Mouse (Mus musculus): ENCODE measurements around the gene Slc30a5. TPM values are rescaled to one million over a fixed set of nuclear protein-coding genes. Genes with fewer than 3 reads are reported as not detected.
"Not testable (repeated sequence)": the region's sequence is repeated elsewhere in the genome, so short reads cannot be mapped to it uniquely, and the experiment has no call there.

The Slc30a5 gene
- polyA plus RNA-seq, 1 experiment, result 33.8 TPM

- TF ChIP-seq POLR2A (IDR thresholded peaks at IDR 0.05; ENCODE audit: low read depth, low read length), result no peak
- TF ChIP-seq CTCF (conservative IDR thresholded peaks at IDR 0.05; ENCODE audit: insufficient read depth, insufficient read length, low read depth, low read length), result no peak
- Histone ChIP-seq H3K4me3 (ENCODE audit: insufficient read depth, low read depth, low read length) (no peak overlapping the region), H3K27ac (ENCODE audit: insufficient read depth, low read depth, low read length) (no peak overlapping the region), H3K27me3 (replicated peaks; ENCODE audit: control insufficient read depth, insufficient read depth, low read length) (no peaks in the 10 kb centered on the region), H3K36me3 (ENCODE audit: control insufficient read depth, insufficient read depth, low read length) (no peaks in the 10 kb centered on the region), H3K4me1 (ENCODE audit: control insufficient read depth, insufficient read depth, low read length) (no peaks in the 10 kb centered on the region)
- no peak for DNase-seq
- 88% methylated on average over 3 of the region's 3 CpGs for WGBS
These were observed 41.4 kb upstream of the Slc30a5 start for GRCm38 (mm10) chr13:100874588-100874987.

GRCm38 (mm10) chr13:100873530-100873929 lies 40.3 kb upstream of the Slc30a5 start:
- no peaks in the 10 kb centered on the region for H3K27me3 ChIP-seq (replicated peaks; ENCODE audit: control insufficient read depth, insufficient read depth, low read length)
- H3K36me3 ChIP-seq (ENCODE audit: control insufficient read depth, insufficient read depth, low read length), result no peaks in the 10 kb centered on the region
- H3K4me3 ChIP-seq (ENCODE audit: insufficient read depth, low read depth, low read length), result no peak overlapping the region
- TF ChIP-seq POLR2A (IDR thresholded peaks at IDR 0.05; ENCODE audit: low read depth, low read length) (no peak), CTCF (conservative IDR thresholded peaks at IDR 0.05; ENCODE audit: insufficient read depth, insufficient read length, low read depth, low read length) (no peak)
- no peaks in the 10 kb centered on the region for H3K4me1 ChIP-seq (ENCODE audit: control insufficient read depth, insufficient read depth, low read length)
- no peak overlapping the region for H3K27ac ChIP-seq (ENCODE audit: insufficient read depth, low read depth, low read length)
- DNase-seq, result no peak
- WGBS, result 82% methylated on average over 8 of the region's 8 CpGs

- no peaks in the 10 kb centered on the region for H3K4me1 ChIP-seq (ENCODE audit: control insufficient read depth, insufficient read depth, low read length)
- TF ChIP-seq CTCF (conservative IDR thresholded peaks at IDR 0.05; ENCODE audit: insufficient read depth, insufficient read length, low read depth, low read length) (no peak), POLR2A (IDR thresholded peaks at IDR 0.05; ENCODE audit: low read depth, low read length) (no peak)
- 62% methylated on average over 11 of the region's 11 CpGs for WGBS
- no peak for DNase-seq
- no peak overlapping the region for H3K4me3 ChIP-seq (ENCODE audit: insufficient read depth, low read depth, low read length)
- H3K27me3 ChIP-seq (replicated peaks; ENCODE audit: control insufficient read depth, insufficient read depth, low read length), result no peaks in the 10 kb centered on the region
- no peak overlapping the region for H3K27ac ChIP-seq (ENCODE audit: insufficient read depth, low read depth, low read length)
- H3K36me3 ChIP-seq (ENCODE audit: control insufficient read depth, insufficient read depth, low read length), result no peaks in the 10 kb centered on the region
These were observed 38.4 kb upstream of the Slc30a5 start for GRCm38 (mm10) chr13:100871445-100872171.

- no peaks in the 10 kb centered on the region for H3K4me1 ChIP-seq (ENCODE audit: control insufficient read depth, insufficient read depth, low read length)
- H3K36me3 ChIP-seq (ENCODE audit: control insufficient read depth, insufficient read depth, low read length), result no peaks in the 10 kb centered on the region
- no peak overlapping the region for H3K27ac ChIP-seq (ENCODE audit: insufficient read depth, low read depth, low read length)
- no peak overlapping the region for H3K4me3 ChIP-seq (ENCODE audit: insufficient read depth, low read depth, low read length)
- TF ChIP-seq POLR2A (IDR thresholded peaks at IDR 0.05; ENCODE audit: low read depth, low read length) (no peak), CTCF (conservative IDR thresholded peaks at IDR 0.05; ENCODE audit: insufficient read depth, insufficient read length, low read depth, low read length) (no peak)
- 82% methylated on average over 4 of the region's 4 CpGs for WGBS
- DNase-seq, result no peak
- no peaks in the 10 kb centered on the region for H3K27me3 ChIP-seq (replicated peaks; ENCODE audit: control insufficient read depth, insufficient read depth, low read length)
These were observed 36.6 kb upstream of the Slc30a5 start for GRCm38 (mm10) chr13:100869813-100870212.

GRCm38 (mm10) chr13:100866311-100866710 lies 33.1 kb upstream of the Slc30a5 start:
- Histone ChIP-seq H3K27ac (ENCODE audit: insufficient read depth, low read depth, low read length) (no peak overlapping the region), H3K27me3 (replicated peaks; ENCODE audit: control insufficient read depth, insufficient read depth, low read length) (no peaks in the 10 kb centered on the region), H3K4me1 (ENCODE audit: control insufficient read depth, insufficient read depth, low read length) (no peaks in the 10 kb centered on the region), H3K4me3 (ENCODE audit: insufficient read depth, low read depth, low read length) (no peak overlapping the region), H3K36me3 (ENCODE audit: control insufficient read depth, insufficient read depth, low read length) (no peaks in the 10 kb centered on the region)
- no peak for TF ChIP-seq POLR2A (IDR thresholded peaks at IDR 0.05; ENCODE audit: low read depth, low read length)
- TF ChIP-seq CTCF (conservative IDR thresholded peaks at IDR 0.05; ENCODE audit: insufficient read depth, insufficient read length, low read depth, low read length), result no peak
- no peak for DNase-seq
- 52% methylated on average over 6 of the region's 6 CpGs for WGBS

- no peak for TF ChIP-seq POLR2A (IDR thresholded peaks at IDR 0.05; ENCODE audit: low read depth, low read length)
- TF ChIP-seq CTCF (conservative IDR thresholded peaks at IDR 0.05; ENCODE audit: insufficient read depth, insufficient read length, low read depth, low read length), result no peak
- no peaks in the 10 kb centered on the region for H3K4me1 ChIP-seq (ENCODE audit: control insufficient read depth, insufficient read depth, low read length)
- no peak for DNase-seq
- no peak overlapping the region for H3K27ac ChIP-seq (ENCODE audit: insufficient read depth, low read depth, low read length)
- no peaks in the 10 kb centered on the region for H3K36me3 ChIP-seq (ENCODE audit: control insufficient read depth, insufficient read depth, low read length)
- H3K4me3 ChIP-seq (ENCODE audit: insufficient read depth, low read depth, low read length), result no peak overlapping the region
- no peaks in the 10 kb centered on the region for H3K27me3 ChIP-seq (replicated peaks; ENCODE audit: control insufficient read depth, insufficient read depth, low read length)
These were observed 32.5 kb upstream of the Slc30a5 start for GRCm38 (mm10) chr13:100865744-100866143.

GRCm38 (mm10) chr13:100863914-100864313 lies 30.7 kb upstream of the Slc30a5 start:
- H3K4me1 ChIP-seq (ENCODE audit: control insufficient read depth, insufficient read depth, low read length); H3K27ac ChIP-seq (ENCODE audit: insufficient read depth, low read depth, low read length); DNase-seq; H3K4me3 ChIP-seq (ENCODE audit: insufficient read depth, low read depth, low read length); H3K27me3 ChIP-seq (replicated peaks; ENCODE audit: control insufficient read depth, insufficient read depth, low read length); H3K36me3 ChIP-seq (ENCODE audit: control insufficient read depth, insufficient read depth, low read length): not testable (repeated sequence)
- 88% methylated on average over 1 of the region's 1 CpGs for WGBS

Data from kidney, adult 2 months (tissue).